Mouse (Mus musculus) forebrain, embryonic 14.5 days (tissue): ENCODE results near the gene Inpp5a. TPM values are rescaled to one million over a fixed set of nuclear protein-coding genes. Genes with fewer than 3 reads are reported as not detected.
A peak's percentile ranks its signal among the peaks of the same experiment; 100 is the strongest.

ENCODE experiments used
- ATAC-seq: fragments of 200-750 bp; cut with Nextera tagmentation; 2 replicates; pipeline ENCODE4 v1.8.0; 2017; ENCODE audit warnings: mild to moderate bottlenecking, moderate library complexity
- DNase-seq: peaks from one replicate; pipeline ENCODE4 v3.0.0-alpha.2; 2015; ENCODE audit warnings: low spot score
- H3K27ac ChIP-seq: fragments of 300-500 bp; sonication (generic); 2 replicates; pipeline ENCODE4 v1.5.1; 2014; ENCODE audit warnings: low read depth, mild to moderate bottlenecking, control low read depth, low read length, moderate library complexity
- H3K27me3 ChIP-seq: fragments of 300-500 bp; sonication (generic); replicated peaks from 2 replicates; pipeline ENCODE4 v1.6.1; 2014; ENCODE audit warnings: low read length, control low read depth, mixed read lengths; ENCODE audit not compliant: control insufficient read depth, insufficient read depth
- H3K36me3 ChIP-seq: fragments of 300-500 bp; sonication (generic); 2 replicates; pipeline ENCODE4 v1.6.1; 2014; ENCODE audit warnings: low read length, control low read depth; ENCODE audit not compliant: control insufficient read depth, insufficient read depth
- H3K4me1 ChIP-seq: fragments of 300-500 bp; sonication (generic); 2 replicates; pipeline ENCODE4 v1.6.1; 2014; ENCODE audit warnings: antibody characterized with exemption, low read length, control low read depth; ENCODE audit not compliant: control insufficient read depth, insufficient read depth
- H3K4me2 ChIP-seq: fragments of 300-500 bp; sonication (generic); 2 replicates; pipeline ENCODE4 v1.6.1; 2014; ENCODE audit warnings: mild to moderate bottlenecking, control low read depth, low read length
- H3K4me3 ChIP-seq: fragments of 300-500 bp; sonication (generic); 2 replicates; pipeline ENCODE4 v1.5.1; 2014; ENCODE audit warnings: low read depth, low read length, control low read depth
- H3K9ac ChIP-seq: fragments of 300-500 bp; sonication (generic); 2 replicates; pipeline ENCODE4 v1.6.1; 2014; ENCODE audit warnings: mild to moderate bottlenecking, low read length, control low read depth, moderate library complexity
- H3K9me3 ChIP-seq: fragments of 300-500 bp; sonication (generic); replicated peaks from 2 replicates; pipeline ENCODE4 v1.6.1; 2016; ENCODE audit warnings: low read length, control low read depth, mixed read lengths; ENCODE audit not compliant: control insufficient read depth
- WGBS: fragments of 180-500 bp; shearing (Covaris S2); extraction: QIAGEN DNeasy Blood & Tissue Kit; methylation state at CpG from one replicate; pipeline ENCODE4 v1.1.7; 2014; 5-methylcytosine and 5-hydroxymethylcytosine counted together
- polyA plus RNA-seq: library from polyadenylated mRNA; unstranded; fragments of >200 nt; fragmentation: Nextera tagmentation; extraction: Ambion mirVana; gene quantifications from 2 replicates; pipeline ENCODE4 v1.2.1, GENCODE M21; 2014

The Inpp5a gene
- polyA plus RNA-seq, result 12.4 and 13.0 TPM in 2 replicates

DNA sequence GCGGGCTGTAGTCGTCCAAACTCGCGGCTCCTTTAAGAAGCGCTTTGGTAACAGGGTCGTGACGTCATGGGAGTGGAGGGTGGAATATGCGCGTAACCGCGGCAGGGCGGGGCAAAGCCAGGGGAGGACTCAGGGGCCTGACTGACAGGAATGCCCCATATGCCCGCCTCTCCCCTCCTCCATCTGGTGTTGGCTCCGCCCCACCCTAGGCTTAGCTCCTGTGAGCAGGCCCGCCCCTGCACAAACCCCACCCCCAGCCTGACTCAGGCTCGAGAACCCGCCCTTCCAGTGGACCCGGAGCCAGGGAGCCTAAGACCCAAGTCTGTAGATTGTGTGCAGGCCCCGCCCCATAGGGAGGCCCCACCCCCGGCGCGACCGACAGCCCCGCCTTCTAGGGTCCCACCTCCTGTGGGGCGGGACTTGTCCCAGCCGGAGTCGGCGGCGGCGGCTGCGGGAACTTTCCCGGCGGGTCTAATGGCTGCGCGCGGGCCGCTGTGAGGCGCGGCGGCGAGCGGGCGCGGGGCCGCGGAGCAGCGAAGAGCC lies at the start of gene Inpp5a:
TSS of gene Inpp5a (plus strand) at position 440 of the 543 bp plus-strand sequence.
- H3K4me1 ChIP-seq, result peaks cover 20% of the 10 kb centered on the region
- peak within 1 kb of the TSS; percentile 82 for H3K9ac ChIP-seq
- H3K36me3 ChIP-seq, result no peaks in the 10 kb centered on the region
- H3K27ac ChIP-seq, result peak within 1 kb of the TSS; percentile 54
- no peaks in the 10 kb centered on the region for H3K27me3 ChIP-seq
- ATAC-seq (peak; percentile 98), DNase-seq (peak; percentile 100)
- peak within 1 kb of the TSS; percentile 74 for H3K4me3 ChIP-seq
- WGBS, result 2% methylated on average over 38 of the region's 47 CpGs
- peak within 1 kb of the TSS; percentile 77 for H3K4me2 ChIP-seq
- no peaks in the 10 kb centered on the region for H3K9me3 ChIP-seq

DNA sequence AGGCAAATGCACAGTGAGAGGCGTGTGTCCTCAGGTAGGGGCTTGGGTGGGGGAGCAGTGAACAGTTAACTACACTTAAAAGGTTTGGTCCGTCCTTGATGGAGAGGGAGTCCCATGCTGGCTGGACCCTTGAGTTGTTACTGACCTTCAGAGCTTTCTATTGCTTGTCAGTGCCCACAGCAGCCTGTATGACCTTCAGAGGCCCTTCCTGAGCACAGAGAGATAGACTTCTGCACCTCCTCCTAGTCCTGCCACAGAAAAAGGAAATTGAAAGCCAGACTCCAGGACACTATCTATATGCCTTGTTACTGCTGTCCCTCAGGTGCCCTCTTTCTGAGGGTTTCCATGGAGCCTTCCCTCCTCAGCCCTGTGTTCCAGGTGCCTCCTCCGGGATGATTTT lies 49.7 kb upstream of the Inpp5a start:
- ATAC-seq (no peak), DNase-seq (no peak)
- no peaks in the 10 kb centered on the region for H3K27me3 ChIP-seq
- H3K4me2 ChIP-seq, result no peak overlapping the region
- WGBS, result 82% methylated on average over 3 of the region's 3 CpGs
- H3K4me3 ChIP-seq, result no peak overlapping the region
- H3K9ac ChIP-seq, result no peak overlapping the region
- H3K27ac ChIP-seq, result no peak overlapping the region
- no peaks in the 10 kb centered on the region for H3K36me3 ChIP-seq
- no peaks in the 10 kb centered on the region for H3K9me3 ChIP-seq
- H3K4me1 ChIP-seq, result no peaks in the 10 kb centered on the region

DNA sequence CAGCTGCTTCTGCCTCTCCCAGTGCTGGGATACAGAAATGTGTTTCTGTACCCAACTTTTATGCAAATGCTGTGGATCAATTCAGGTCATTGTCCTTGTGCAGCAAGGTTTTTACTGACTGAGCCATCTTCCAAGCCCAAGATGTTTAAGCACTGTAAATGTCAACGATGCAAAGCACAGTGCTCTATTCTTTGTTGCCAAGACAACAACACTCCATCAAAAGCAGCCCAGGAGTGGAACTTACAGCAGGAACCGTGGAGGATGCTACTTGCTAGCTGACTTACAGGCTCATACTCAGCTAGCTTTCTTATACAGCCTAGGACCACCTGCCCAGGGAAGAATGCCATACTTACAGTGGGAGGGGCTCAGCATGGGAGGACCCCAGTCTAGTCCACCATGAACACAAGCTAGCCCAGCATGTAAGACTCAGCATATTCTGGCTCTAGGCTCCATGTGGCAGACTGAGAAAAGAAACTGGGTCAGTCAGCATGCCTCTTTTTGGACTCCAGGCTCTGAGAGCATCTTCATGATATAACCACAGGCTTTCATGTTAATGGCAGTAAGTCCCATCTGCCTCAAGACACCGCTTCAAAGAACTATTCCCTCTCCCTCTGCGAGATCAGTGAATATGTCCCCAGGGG lies 47.8 kb upstream of the Inpp5a start:
- H3K9ac ChIP-seq, result no peak overlapping the region
- no peaks in the 10 kb centered on the region for H3K36me3 ChIP-seq
- ATAC-seq (no peak), DNase-seq (no peak)
- H3K4me1 ChIP-seq, result no peaks in the 10 kb centered on the region
- no peak overlapping the region for H3K27ac ChIP-seq
- H3K9me3 ChIP-seq, result no peaks in the 10 kb centered on the region
- H3K4me2 ChIP-seq, result no peak overlapping the region
- no peak overlapping the region for H3K4me3 ChIP-seq
- H3K27me3 ChIP-seq, result no peaks in the 10 kb centered on the region
- WGBS, result 65% methylated on average over 4 of the region's 4 CpGs

DNA sequence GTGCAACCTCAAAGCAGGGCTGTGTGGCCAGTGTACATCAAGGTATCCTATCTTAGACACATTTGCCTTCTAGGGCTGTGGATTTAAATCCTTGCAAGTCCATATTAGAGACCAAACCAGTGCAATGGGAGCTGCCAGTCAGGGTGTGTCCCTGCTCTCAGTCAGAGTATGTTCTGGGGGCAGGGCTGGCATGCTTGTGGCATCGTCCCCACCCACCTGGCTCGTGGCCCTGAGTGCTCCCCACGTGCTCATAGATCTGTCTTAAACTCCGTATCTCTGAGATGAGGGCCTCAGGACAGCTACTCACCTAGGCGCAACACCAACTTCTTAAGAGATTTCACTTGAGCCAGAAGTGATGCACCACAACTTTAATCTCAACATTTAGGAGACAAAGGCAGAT lies 46.1 kb upstream of the Inpp5a start:
- H3K4me1 ChIP-seq, result no peaks in the 10 kb centered on the region
- DNase-seq, result no peak
- no peaks in the 10 kb centered on the region for H3K27me3 ChIP-seq
- 87% methylated on average over 5 of the region's 5 CpGs for WGBS
- no peaks in the 10 kb centered on the region for H3K9me3 ChIP-seq
- H3K36me3 ChIP-seq, result no peaks in the 10 kb centered on the region
- no peak overlapping the region for H3K4me2 ChIP-seq
- no peak overlapping the region for H3K4me3 ChIP-seq
- no peak overlapping the region for H3K27ac ChIP-seq
- ATAC-seq, result no peak
- H3K9ac ChIP-seq, result no peak overlapping the region

DNA sequence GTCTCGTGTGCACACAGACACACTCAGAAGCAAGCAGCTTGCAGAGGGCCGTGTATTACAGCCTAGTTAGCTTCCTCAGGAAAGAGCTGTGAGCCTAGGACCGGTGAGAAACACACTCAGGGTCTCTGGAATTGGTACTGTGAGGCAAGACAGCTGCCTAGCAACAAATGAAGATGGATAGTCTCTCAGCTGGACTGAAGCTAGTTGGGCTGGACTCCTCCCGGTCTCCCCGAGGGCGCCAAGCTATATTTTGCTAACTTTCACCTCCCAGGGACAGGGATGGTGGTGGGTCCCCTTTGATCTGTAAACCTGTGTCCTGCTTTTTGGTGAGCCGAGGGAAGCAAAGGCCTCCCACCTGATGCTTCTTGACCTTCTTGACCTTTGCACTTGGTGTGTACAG lies 41.9 kb upstream of the Inpp5a start:
- WGBS, result 84% methylated on average over 7 of the region's 7 CpGs
- DNase-seq, result no peak

DNA sequence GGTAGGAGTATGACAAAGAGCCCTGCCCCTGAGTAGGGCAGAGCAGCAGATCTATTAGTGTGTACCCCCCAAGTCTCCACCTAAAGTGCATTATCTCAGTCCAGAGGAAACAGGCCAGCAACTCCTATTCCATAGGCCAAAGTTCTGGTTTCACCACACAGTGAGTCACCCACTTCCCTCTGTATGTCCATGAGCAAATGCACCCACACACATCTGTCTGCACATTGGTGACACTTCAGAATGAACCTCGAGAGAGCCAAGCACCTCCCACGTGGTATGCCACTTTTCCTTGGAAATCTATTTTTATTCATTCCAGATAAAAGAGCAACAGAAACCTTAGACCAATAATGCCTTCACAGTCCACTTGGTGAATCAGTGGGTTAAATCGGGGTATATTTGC lies 38.3 kb upstream of the Inpp5a start:
- no peak overlapping the region for H3K4me2 ChIP-seq
- no peak overlapping the region for H3K27ac ChIP-seq
- DNase-seq, result no peak
- H3K4me3 ChIP-seq, result no peak overlapping the region
- WGBS, result 82% methylated on average over 3 of the region's 3 CpGs
- no peaks in the 10 kb centered on the region for H3K4me1 ChIP-seq
- H3K9ac ChIP-seq, result no peak overlapping the region
- no peaks in the 10 kb centered on the region for H3K27me3 ChIP-seq
- H3K36me3 ChIP-seq, result no peaks in the 10 kb centered on the region
- no peaks in the 10 kb centered on the region for H3K9me3 ChIP-seq
- no peak for ATAC-seq

More for the DNA sequence above, 41.9 kb upstream of the Inpp5a start:
- no peak overlapping the region for H3K27ac ChIP-seq
- no peak for ATAC-seq
- no peaks in the 10 kb centered on the region for H3K36me3 ChIP-seq
- H3K27me3 ChIP-seq, result no peaks in the 10 kb centered on the region
- H3K9me3 ChIP-seq, result no peaks in the 10 kb centered on the region
- H3K4me2 ChIP-seq, result no peak overlapping the region
- H3K4me3 ChIP-seq, result no peak overlapping the region
- no peaks in the 10 kb centered on the region for H3K4me1 ChIP-seq
- no peak overlapping the region for H3K9ac ChIP-seq

DNA sequence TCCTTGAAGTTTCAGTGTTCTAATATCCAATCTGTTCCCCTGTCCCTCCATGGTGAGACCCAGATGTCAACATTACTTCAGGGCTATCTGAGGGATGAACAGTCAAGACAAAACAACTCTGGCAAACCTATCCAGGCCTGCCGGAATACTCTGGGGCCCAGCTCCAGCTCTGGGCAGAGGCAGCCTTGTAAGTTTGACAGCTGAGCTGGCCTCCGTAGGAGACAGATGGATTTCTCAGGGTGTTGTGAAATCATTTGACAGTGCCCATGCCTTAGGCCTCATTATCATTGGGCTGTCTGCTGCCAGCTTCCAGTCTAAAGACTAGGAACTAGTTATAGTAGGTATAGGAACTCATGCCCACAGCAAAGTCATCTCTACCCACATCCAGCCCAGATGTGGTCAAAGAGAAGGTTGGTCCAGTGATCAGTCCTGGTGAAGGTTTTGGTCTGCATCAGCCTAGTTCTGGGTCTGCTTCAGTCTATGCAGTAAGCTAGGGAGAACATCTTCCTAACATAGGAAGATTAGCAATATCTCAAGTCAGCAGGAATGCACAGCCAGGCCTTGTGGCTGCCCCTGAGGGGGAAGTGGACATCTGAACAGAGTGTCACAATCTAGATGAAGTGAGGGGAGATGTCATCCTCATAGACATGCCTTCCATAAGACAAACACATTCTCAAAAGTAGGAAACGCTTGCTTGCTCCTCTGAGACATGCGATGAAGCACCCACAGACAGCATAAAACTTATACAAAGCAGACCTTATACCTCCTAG lies 34.4 kb upstream of the Inpp5a start:
- WGBS, result 82% methylated on average over 4 of the region's 4 CpGs
- no peaks in the 10 kb centered on the region for H3K4me1 ChIP-seq
- no peak overlapping the region for H3K4me2 ChIP-seq
- ATAC-seq (no peak), DNase-seq (no peak)
- no peaks in the 10 kb centered on the region for H3K36me3 ChIP-seq
- no peaks in the 10 kb centered on the region for H3K9me3 ChIP-seq
- no peak overlapping the region for H3K27ac ChIP-seq
- H3K4me3 ChIP-seq, result no peak overlapping the region
- H3K9ac ChIP-seq, result no peak overlapping the region
- H3K27me3 ChIP-seq, result no peaks in the 10 kb centered on the region

DNA sequence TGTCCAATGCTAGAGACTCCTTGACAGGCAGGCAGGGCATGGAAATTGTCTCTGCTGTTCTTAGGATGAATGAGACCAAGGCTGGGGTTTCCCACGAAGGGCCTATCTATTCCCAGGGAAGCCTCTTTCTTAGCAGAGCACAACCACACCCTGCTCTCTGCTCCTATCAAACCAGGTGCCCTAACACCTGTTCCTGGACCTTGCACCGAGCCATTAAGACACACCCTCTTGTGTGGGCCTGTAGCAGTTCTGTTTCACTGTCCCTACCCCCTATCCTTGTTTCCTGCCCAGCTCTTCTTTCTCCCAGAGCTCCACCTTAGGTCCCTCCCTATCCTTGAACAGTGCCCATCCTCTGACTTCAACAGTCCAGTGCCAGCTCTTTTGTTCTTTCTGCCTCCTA lies 31.9 kb upstream of the Inpp5a start:
- Histone ChIP-seq H3K4me1 (no peaks in the 10 kb centered on the region), H3K27ac (no peak overlapping the region), H3K4me2 (no peak overlapping the region), H3K9ac (no peak overlapping the region), H3K9me3 (no peaks in the 10 kb centered on the region), H3K27me3 (no peaks in the 10 kb centered on the region), H3K36me3 (no peaks in the 10 kb centered on the region), H3K4me3 (no peak overlapping the region)
- no peak for ATAC-seq
- no peak for DNase-seq
- 76% methylated on average over 2 of the region's 2 CpGs for WGBS

DNA sequence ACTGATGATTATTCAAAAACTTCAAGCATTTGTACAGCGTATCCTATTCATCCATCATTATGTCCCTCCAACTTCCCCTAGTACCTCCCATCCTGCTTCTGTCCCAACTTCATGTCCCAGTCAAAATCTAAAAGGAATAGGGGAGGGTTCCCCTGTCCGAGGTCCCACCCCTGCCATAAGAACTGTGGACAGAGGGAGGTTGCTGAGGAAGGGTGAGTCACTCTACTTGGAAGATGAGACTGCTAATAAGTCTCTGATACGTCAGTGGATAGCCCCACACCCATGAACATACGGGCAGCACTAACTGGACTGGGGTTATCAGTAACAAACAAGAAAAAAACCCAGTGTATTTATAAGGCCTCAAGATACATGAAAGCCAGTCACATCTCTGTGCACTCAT lies 29.0 kb upstream of the Inpp5a start:
- no peak overlapping the region for H3K27ac ChIP-seq
- DNase-seq, result no peak
- no peaks in the 10 kb centered on the region for H3K36me3 ChIP-seq
- H3K27me3 ChIP-seq, result no peaks in the 10 kb centered on the region
- H3K9me3 ChIP-seq, result no peaks in the 10 kb centered on the region
- 82% methylated on average over 4 of the region's 4 CpGs for WGBS
- no peak overlapping the region for H3K4me3 ChIP-seq
- ATAC-seq, result no peak
- H3K9ac ChIP-seq, result no peak overlapping the region
- no peak overlapping the region for H3K4me2 ChIP-seq
- peaks cover 18% of the 10 kb centered on the region for H3K4me1 ChIP-seq
